Comparison of ENCODE assay signal across 12 mouse cellular contexts in genomic region chr10:111739471-111740138, GRCm38 (mm10).
A peak's percentile ranks its signal among the peaks of the same experiment; 100 is the strongest.
DNase-seq lines count a peak whose midpoint lies in the region; ATAC-seq and TF ChIP-seq lines count a peak whose summit lies in the region.
"Had no signal": no experiment of that assay in that cellular context is flagged by ENCODE, and none has a peak within 500 bp of the region (broad histone marks: within the 10 kb centered on the region; RNA-seq: fewer than 3 reads in every experiment).

No protein-coding gene starts in this region.

- WGBS in lung, embryonic 14.5 days = 27% methylated on average over 5 of the region's 5 CpGs
- WGBS in intestine, embryonic 14.5 days = 34% methylated on average over 5 of the region's 5 CpGs
- WGBS in stomach, embryonic 15.5 days = 48% methylated on average over 5 of the region's 5 CpGs

- H3K9ac ChIP-seq in lung, embryonic 14.5 days = no peak overlapping the region
- H3K9ac ChIP-seq in intestine, embryonic 14.5 days (ENCODE audit: low read length) = no peak overlapping the region
- H3K9ac ChIP-seq in stomach, embryonic 15.5 days = no peak overlapping the region

- DNase-seq in lung, embryonic 14.5 days = peak; percentile 54
- no peak for DNase-seq in lung, adult 18-20 months
- peak; percentile 7 for DNase-seq in WW6 (ENCODE audit: low read depth, low spot score)
- DNase-seq in intestine, embryonic 14.5 days (ENCODE audit: low spot score) = no peak
- DNase-seq in adrenal gland, adult 8-10 months = no peak
- DNase-seq in heart, adult 8-10 months (ENCODE audit: low spot score) = no peak
- DNase-seq: adrenal gland, postnatal 14 days; kidney, adult 9 months; left cerebral cortex, postnatal 4 days; spleen, adult 18-20 months had no signal

- peak overlapping the region; percentile 61 for H3K27ac ChIP-seq in lung, embryonic 14.5 days (ENCODE audit: low read depth)
- no peak overlapping the region for H3K27ac ChIP-seq in intestine, embryonic 14.5 days (ENCODE audit: low read depth)
- H3K27ac ChIP-seq in stomach, embryonic 15.5 days = peak overlapping the region; percentile 16; the same call in 1 of the 2 replicates

- no peak overlapping the region for H3K4me3 ChIP-seq in lung, embryonic 14.5 days (ENCODE audit: low read depth, low read length)
- no peak overlapping the region for H3K4me3 ChIP-seq in intestine, embryonic 14.5 days (ENCODE audit: low read depth, low read length)
- no peak overlapping the region for H3K4me3 ChIP-seq in stomach, embryonic 15.5 days (replicated peaks)

- TF ChIP-seq CTCF in lung, embryonic 14.5 days (IDR thresholded peaks at IDR 0.05; ENCODE audit: low read depth) = no peak

- no peaks in the 10 kb centered on the region for H3K36me3 ChIP-seq in lung, embryonic 14.5 days (ENCODE audit: insufficient read depth)
- no peaks in the 10 kb centered on the region for H3K36me3 ChIP-seq in intestine, embryonic 14.5 days (ENCODE audit: control insufficient read depth, insufficient read depth, low read length)
- no peaks in the 10 kb centered on the region for H3K36me3 ChIP-seq in stomach, embryonic 15.5 days

- no peaks in the 10 kb centered on the region for H3K27me3 ChIP-seq in lung, embryonic 14.5 days (ENCODE audit: insufficient read depth, low read length)
- H3K27me3 ChIP-seq in intestine, embryonic 14.5 days (replicated peaks; ENCODE audit: control insufficient read depth, insufficient read depth, low read length) = no peaks in the 10 kb centered on the region
- H3K27me3 ChIP-seq in stomach, embryonic 15.5 days (replicated peaks) = no peaks in the 10 kb centered on the region

- 0 out of 2 replicates have a peak, but pooled peaks cover 11% of the 10 kb centered on the region for H3K4me1 ChIP-seq in lung, embryonic 14.5 days (ENCODE audit: insufficient read depth)
- H3K4me1 ChIP-seq in intestine, embryonic 14.5 days (replicated peaks; ENCODE audit: control insufficient read depth, insufficient read depth, low read length) = no peaks in the 10 kb centered on the region
- no peaks in the 10 kb centered on the region for H3K4me1 ChIP-seq in stomach, embryonic 15.5 days

- peak; percentile 33 for ATAC-seq in lung, embryonic 14.5 days (ENCODE audit: insufficient read depth)
- ATAC-seq in intestine, embryonic 14.5 days (replicated peaks; ENCODE audit: low FRiP score, low TSS enrichment, low read depth) = peak; percentile 67
- peak; percentile 55 for ATAC-seq in stomach, embryonic 15.5 days (ENCODE audit: insufficient read depth, low FRiP score, low read depth)
- ATAC-seq: CD4-positive, CD25-positive, alpha-beta regulatory T cell, adult 4 months had no signal

- H3K9me3 ChIP-seq in lung, embryonic 14.5 days (ENCODE audit: low read depth, low read length) = no peaks in the 10 kb centered on the region
- H3K9me3 ChIP-seq in intestine, embryonic 14.5 days (ENCODE audit: control insufficient read depth, low read length) = no peaks in the 10 kb centered on the region
- H3K9me3 ChIP-seq in stomach, embryonic 15.5 days = no peaks in the 10 kb centered on the region

- no peak overlapping the region for H3K4me2 ChIP-seq in lung, embryonic 14.5 days
- H3K4me2 ChIP-seq in intestine, embryonic 14.5 days (ENCODE audit: low read length) = no peak overlapping the region
- no peak overlapping the region for H3K4me2 ChIP-seq in stomach, embryonic 15.5 days

Comparison
In these comparisons a context has a peak if more than half of its experiments do, and no peak if none do; other contexts are left out.
1. DNase-seq: peak in lung, embryonic 14.5 days (single experiment) and WW6 (single experiment); none in lung, adult 18-20 months (0 of 2), intestine, embryonic 14.5 days (single experiment), adrenal gland, adult 8-10 months (single experiment) and heart, adult 8-10 months (single experiment).
2. Peak in every context shown above with its lines, with median percentiles within 50 percentile points of each other: ATAC-seq.